ENCODE assay signal across 12 mouse cellular contexts in genomic region chr15:100588297-100588696, GRCm38 (mm10).
"Had no signal": no experiment of that assay in that cellular context is flagged by ENCODE, and none has a peak within 500 bp of the region (broad histone marks: within the 10 kb centered on the region; RNA-seq: fewer than 3 reads in every experiment).

No protein-coding gene starts in this region.

- H3K36me3 ChIP-seq: liver, embryonic 15.5 days had no signal

- ATAC-seq: inflammation-experienced regulatory T-cells, adult 6 months; intestine, postnatal 0 days; lung, postnatal 0 days; midbrain, embryonic 13.5 days had no signal

- H3K4me3 ChIP-seq: layer of hippocampus, adult 2 months; limb, embryonic 10.5 days; liver, embryonic 15.5 days; midbrain, embryonic 13.5 days had no signal

- DNase-seq: lung, adult 2 months; lung, postnatal 36 days; right cerebral cortex, postnatal 25 days; thymus, postnatal 36 days had no signal

- H3K4me1 ChIP-seq: limb, embryonic 10.5 days; liver, embryonic 15.5 days; midbrain, embryonic 13.5 days had no signal

- H3K4me2 ChIP-seq: liver, embryonic 11.5 days; liver, embryonic 15.5 days; midbrain, embryonic 13.5 days had no signal

- H3K9ac ChIP-seq: liver, embryonic 15.5 days; midbrain, embryonic 13.5 days had no signal

- H3K27ac ChIP-seq: layer of hippocampus, adult 2 months; limb, embryonic 10.5 days; liver, embryonic 15.5 days; midbrain, embryonic 13.5 days had no signal

- H3K27me3 ChIP-seq: midbrain, embryonic 13.5 days had no signal

- H3K9me3 ChIP-seq: limb, embryonic 10.5 days; liver, embryonic 15.5 days; midbrain, embryonic 13.5 days had no signal
